Mouse (Mus musculus) colon, adult 2 months (tissue): ENCODE results near the gene Rassf6. TPM values are rescaled to one million over a fixed set of nuclear protein-coding genes. Genes with fewer than 3 reads are reported as not detected.

Source experiments
- polyA plus RNA-seq: library from polyadenylated mRNA; depleted of rRNA; stranded (reverse); fragments of >200 nt; gene quantifications from 2 replicates; pipeline ENCODE4 v1.2.3, GENCODE M21; 2012; rRNA removed

Rassf6 gene
- polyA plus RNA-seq: 9.2 and 19.7 TPM in 2 replicates

GRCm38 (mm10) chr5:90640286-90641217 is at the start of gene Rassf6:
Gene Rassf6, minus strand, starts transcription at chr5:90640657.

GRCm38 (mm10) chr5:90560743-90561142 is 79.7 kb downstream of the Rassf6 start, which contains the start of gene 5830473C10Rik:
Gene 5830473C10Rik, plus strand, starts transcription at chr5:90561107.

Other genes starting within 250 kb of the Rassf6 start
- 1.5 and 2.0 TPM in 2 replicates for gene Alb, start 179.8 kb downstream of the Rassf6 start, polyA plus RNA-seq
- gene Afp, start 149.9 kb downstream of the Rassf6 start, polyA plus RNA-seq: not detected in 2 replicates
- gene Afm, start 121.7 kb downstream of the Rassf6 start, polyA plus RNA-seq: 0.13 and 0.29 TPM in 2 replicates
- 0.05 and 0.07 TPM in 2 replicates for gene 5830473C10Rik, start 79.5 kb downstream of the Rassf6 start, polyA plus RNA-seq
- gene Cxcl5, start 118.7 kb upstream of the Rassf6 start, polyA plus RNA-seq: 0.41 and 0.45 TPM in 2 replicates
- gene Ppbp, start 127.9 kb upstream of the Rassf6 start, polyA plus RNA-seq: 0.35 and 0.80 TPM in 2 replicates
- gene Pf4, start 131.8 kb upstream of the Rassf6 start, polyA plus RNA-seq: 33.8 and 64.8 TPM in 2 replicates
- 0.22 TPM in 1 of 2 replicates, not detected in the other for gene Cxcl3, start 145.4 kb upstream of the Rassf6 start, polyA plus RNA-seq
- not detected in 2 replicates for gene Cxcl15, start 153.9 kb upstream of the Rassf6 start, polyA plus RNA-seq